Mouse (Mus musculus) urinary bladder, postnatal 10 days (tissue): ENCODE results near the gene Pou6f1.
"Not testable (repeated sequence)": the region's sequence is repeated elsewhere in the genome, so short reads cannot be mapped to it uniquely, and the experiment has no call there.

Experiments used
- DNase-seq: peaks from one replicate; pipeline ENCODE4 v3.0.0; 2022; ENCODE audit warnings: low spot score

Gene Pou6f1

GRCm38 (mm10) chr15:100576392-100576791 is 23.4 kb downstream of the Pou6f1 start:
- no peak for DNase-seq

- DNase-seq: no peak
Measured at GRCm38 (mm10) chr15:100575366-100575765, 24.4 kb downstream of the Pou6f1 start.

- no peak for DNase-seq
Measured at GRCm38 (mm10) chr15:100574378-100574777, 25.4 kb downstream of the Pou6f1 start.

GRCm38 (mm10) chr15:100573946-100574345 is 25.8 kb downstream of the Pou6f1 start:
- no peak for DNase-seq

DNA sequence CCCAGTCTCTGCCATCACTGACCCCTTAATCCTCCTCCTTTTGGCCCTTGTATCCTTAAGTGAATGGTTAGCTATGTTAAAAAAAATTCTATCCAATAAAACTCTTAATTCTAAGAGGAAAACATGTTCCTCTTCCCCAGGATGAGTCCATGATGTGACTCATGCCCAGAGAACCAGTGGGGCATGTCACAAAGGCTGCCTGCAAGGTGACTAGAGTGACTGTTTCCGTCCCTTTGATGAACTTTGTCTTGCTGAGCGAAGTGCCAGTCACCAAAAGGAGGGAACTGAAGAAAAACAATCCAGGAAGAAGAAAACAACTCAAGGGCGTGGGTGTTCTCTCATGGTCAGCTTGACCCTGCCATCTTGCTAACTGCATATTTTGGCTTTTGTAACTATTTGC is 30.5 kb downstream of the Pou6f1 start:
- no peak for DNase-seq

- DNase-seq: no peak
Measured at GRCm38 (mm10) chr15:100566531-100566930, 33.3 kb downstream of the Pou6f1 start.

- no peak for DNase-seq
Measured at GRCm38 (mm10) chr15:100557705-100558433, 41.9 kb downstream of the Pou6f1 start.

- DNase-seq: no peak
Measured at GRCm38 (mm10) chr15:100556378-100556777, 43.4 kb downstream of the Pou6f1 start.

DNA sequence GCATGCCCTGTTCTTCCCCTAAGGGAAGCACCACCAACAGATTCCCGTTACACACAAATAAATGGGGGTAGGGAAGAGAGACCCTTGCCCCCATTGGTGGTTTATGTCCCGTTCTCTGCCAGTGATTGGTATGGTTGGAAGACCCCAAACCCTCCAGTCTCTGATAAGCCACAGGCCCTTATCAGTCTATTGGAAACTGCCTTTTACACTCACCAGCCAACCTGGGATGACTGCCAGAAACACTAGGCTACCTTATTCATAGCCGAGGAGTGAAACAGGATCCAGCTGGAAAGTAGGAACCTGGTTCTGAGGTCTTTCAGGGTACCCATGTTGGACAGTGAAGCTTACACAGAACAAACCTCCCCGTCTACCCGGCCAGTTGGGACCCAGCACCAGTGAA is 43.8 kb downstream of the Pou6f1 start:
- DNase-seq: no peak

DNA sequence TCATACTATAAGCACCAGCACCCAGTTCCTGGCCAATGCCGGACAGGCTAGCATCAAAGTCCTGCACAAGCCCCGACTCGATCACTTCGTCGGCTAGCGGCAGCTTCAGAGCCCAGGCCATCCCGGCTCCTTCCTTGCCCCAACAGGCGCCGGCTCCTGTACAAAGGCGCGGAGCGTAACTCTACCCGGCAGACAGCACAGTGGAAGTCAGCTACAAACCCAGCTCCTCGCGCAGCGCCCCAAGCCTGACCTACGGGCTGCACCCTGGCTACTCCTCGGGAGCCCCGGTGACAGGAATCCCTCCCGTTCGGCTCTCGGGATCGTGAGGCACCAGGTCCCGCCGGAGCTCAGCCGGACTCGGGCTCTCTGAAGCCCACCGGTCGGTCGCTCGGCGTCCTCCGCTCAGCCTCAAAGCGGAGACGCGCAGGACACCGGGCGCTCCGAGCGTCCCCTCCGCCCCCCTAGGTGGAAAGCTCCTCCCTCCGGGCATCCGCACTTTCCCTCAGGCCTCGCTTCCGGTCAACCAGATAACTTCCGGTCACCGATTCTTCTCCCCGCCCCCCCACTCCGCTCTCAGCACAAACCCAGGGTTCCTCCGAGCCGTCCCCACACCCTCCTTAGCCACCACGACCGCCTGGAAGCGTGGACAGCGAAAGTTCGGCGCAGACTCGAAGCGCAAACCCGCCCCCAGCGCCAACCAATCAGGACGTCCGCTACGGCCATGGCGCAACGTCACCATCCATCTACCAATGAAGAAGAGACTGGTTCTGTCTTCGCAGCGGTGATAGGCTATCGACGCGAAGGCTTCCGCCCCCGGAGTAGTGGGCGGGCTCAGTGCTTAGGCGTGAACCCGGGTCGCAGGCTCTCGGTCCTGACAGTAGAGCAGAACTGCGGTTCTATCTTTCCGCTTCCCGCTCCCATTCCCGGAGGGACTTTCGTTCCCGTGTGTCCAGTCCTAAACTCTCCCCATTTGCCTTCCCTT is 48.2 kb downstream of the Pou6f1 start, which contains the start of gene Tfcp2:
Gene Tfcp2, minus strand, starts transcription at position 683 of the 982 bp plus-strand sequence.
- peak; percentile 95 for DNase-seq

GRCm38 (mm10) chr15:100550280-100550679 is 49.5 kb downstream of the Pou6f1 start:
- no peak for DNase-seq

- not testable (repeated sequence) for DNase-seq
Measured at GRCm38 (mm10) chr15:100543651-100544030, 56.1 kb downstream of the Pou6f1 start.

DNA sequence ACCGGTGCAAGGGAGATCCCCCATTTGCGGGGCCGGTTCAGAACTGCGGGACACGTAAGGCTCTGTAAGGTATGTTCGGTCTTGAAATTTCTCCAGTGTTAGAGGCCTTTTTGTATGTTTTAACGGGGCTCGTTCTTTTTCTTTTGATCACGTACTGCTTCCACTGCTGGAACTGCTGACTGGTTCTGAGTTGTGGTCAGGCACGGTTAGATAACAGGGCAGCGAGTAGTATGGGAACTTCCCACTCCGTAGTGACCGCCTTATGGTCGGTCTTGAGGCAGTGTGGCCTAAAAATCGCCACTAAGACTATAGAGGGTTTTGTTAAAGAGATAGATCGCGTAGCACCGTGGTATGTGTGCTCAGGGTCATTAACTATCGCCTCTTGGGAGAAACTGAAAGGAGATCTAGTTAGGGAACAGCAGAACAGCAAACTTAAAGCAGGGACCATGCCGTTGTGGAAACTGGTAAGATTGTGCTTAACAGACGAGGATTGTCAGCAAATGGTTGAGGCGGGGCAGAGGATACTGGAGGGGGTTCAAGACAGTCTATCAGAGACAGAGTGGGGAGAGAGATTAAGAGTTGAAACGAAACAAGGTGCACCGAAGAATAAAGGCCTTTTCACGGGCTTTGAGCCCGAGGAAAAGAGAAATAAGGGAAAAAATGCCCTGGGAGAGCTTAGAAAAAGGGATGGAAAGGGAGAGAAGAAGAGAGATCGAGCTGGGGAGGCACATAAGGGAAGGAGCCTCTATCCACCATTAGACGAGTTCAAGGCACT is 56.7 kb downstream of the Pou6f1 start:
- not testable (repeated sequence) for DNase-seq

GRCm38 (mm10) chr15:100541426-100541825 is 58.4 kb downstream of the Pou6f1 start:
- DNase-seq: no peak

- not testable (repeated sequence) for DNase-seq
Measured at GRCm38 (mm10) chr15:100541001-100541400, 58.8 kb downstream of the Pou6f1 start.

- no peak for DNase-seq
Measured at GRCm38 (mm10) chr15:100539411-100539810, 60.4 kb downstream of the Pou6f1 start.

- no peak for DNase-seq
Measured at GRCm38 (mm10) chr15:100537913-100538312, 61.9 kb downstream of the Pou6f1 start.

DNA sequence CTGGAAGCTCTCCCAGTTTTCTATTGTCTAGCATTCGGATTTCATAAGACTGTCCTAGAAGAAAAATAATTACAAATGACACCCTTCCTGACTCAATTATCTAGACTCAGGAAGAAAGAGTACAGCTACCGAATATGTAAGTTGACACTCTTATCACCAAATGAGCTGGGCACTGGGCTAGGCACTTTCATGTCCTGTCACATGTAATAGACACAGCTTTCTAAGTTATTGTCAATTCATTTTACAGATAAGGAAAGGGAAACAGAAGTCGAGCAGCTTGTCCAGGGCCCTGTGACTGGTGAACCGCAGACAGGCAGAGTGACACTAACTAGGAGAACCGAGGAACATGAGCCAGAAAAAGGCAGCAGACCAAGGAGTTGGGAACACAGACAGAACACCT is 71.9 kb downstream of the Pou6f1 start:
- no peak for DNase-seq

DNA sequence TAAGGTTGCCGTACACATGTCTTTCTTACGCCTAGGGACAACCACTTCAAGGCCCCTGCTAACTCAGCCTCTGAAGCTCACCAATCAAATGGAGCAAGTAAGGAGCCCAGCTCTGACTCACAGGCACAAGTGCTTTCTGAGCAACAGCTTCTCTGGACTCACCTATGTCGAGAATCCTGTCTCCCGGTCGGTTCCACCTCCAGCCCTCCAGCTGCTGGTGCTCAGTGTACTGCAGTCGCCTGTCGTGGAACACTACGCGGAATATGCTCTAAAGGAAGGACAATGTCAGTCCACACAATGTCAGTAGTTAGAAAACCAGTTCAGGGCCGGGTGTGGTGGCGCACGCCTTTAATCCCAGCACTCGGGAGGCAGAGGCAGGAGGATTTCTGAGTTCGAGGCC is 74.4 kb downstream of the Pou6f1 start:
- no peak for DNase-seq
